Mouse (Mus musculus): ENCODE data around the gene Kcnma1. TPM values are rescaled to one million over a fixed set of nuclear protein-coding genes. Genes with fewer than 3 reads are reported as not detected.
A peak's percentile ranks its signal among the peaks of the same experiment; 100 is the strongest.

The Kcnma1 gene
- polyA plus RNA-seq, 1 experiment from 2014 or later, result 0.19 TPM

- H3K4me2 ChIP-seq, result no peak overlapping the region
- no peaks in the 10 kb centered on the region for H3K36me3 ChIP-seq
- H3K9me3 ChIP-seq, result no peaks in the 10 kb centered on the region
- H3K4me1 ChIP-seq, result no peaks in the 10 kb centered on the region
- H3K4me3 ChIP-seq, result no peak overlapping the region
- peaks cover 13% of the 10 kb centered on the region; the same call in 1 of the 2 replicates for H3K27me3 ChIP-seq (replicated peaks)
- ATAC-seq (ENCODE audit: extremely low read depth, insufficient number of reproducible peaks, low FRiP score, low TSS enrichment), result no peak
- WGBS, result 77% methylated on average over 3 of the region's 3 CpGs
- H3K9ac ChIP-seq, result no peak overlapping the region
- no peak overlapping the region for H3K27ac ChIP-seq (replicated peaks)
Observed at GRCm38 (mm10) chr14:23817585-23817984, 196.7 kb downstream of the Kcnma1 start.

DNA sequence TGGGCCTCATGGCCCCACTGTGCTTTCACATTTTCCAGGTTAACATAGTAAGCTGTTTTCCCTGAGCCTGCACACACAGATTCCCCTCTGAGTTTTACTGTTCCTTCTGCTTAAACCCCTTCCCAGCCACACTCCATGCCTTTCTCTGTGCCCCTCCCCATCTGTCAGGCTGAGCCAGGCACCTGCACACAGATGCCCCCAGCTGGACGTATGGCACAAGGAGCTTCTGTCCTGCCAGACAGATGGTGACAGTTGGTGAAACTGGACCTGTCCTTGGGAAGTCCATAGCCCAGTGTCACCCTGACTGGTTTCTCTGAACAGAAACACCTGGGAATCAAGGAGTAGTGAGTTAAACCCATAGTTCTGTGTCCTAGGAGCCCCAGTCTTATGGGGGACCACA, 204.2 kb downstream of the Kcnma1 start:
- H3K4me1 ChIP-seq, result no peaks in the 10 kb centered on the region
- no peak overlapping the region for H3K9ac ChIP-seq
- no peak overlapping the region for H3K4me2 ChIP-seq
- H3K4me3 ChIP-seq, result no peak overlapping the region
- no peak overlapping the region for H3K27ac ChIP-seq (replicated peaks)
- ATAC-seq (ENCODE audit: extremely low read depth, insufficient number of reproducible peaks, low FRiP score, low TSS enrichment), result no peak
- peaks cover 31% of the 10 kb centered on the region for H3K27me3 ChIP-seq (replicated peaks)
- 66% methylated on average over 1 of the region's 1 CpGs for WGBS
- no peaks in the 10 kb centered on the region for H3K9me3 ChIP-seq
- no peaks in the 10 kb centered on the region for H3K36me3 ChIP-seq

DNA sequence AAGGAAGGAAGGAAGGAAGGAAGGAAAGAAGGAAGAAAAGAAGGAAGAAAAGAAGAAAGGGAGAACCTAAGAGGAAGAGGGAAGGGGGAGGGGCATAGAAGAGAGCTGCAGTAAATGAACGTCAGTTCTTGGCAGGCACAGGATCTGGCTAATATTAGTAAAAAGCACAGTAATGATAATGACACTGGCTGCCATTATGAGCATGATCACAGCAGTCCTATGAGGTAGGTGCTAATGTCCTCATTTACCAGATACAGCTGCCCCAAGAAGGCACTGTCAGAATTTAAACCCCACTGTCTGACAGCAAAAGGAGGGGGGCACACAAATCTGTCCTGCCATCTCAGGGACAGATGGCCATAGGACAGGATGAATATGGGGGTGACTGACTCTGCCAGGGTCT, 205.2 kb downstream of the Kcnma1 start:
- Histone ChIP-seq H3K4me1 (no peaks in the 10 kb centered on the region), H3K4me3 (no peak overlapping the region), H3K4me2 (no peak overlapping the region), H3K9ac (no peak overlapping the region), H3K9me3 (no peaks in the 10 kb centered on the region), H3K36me3 (no peaks in the 10 kb centered on the region), H3K27me3 (replicated peaks) (peaks cover 33% of the 10 kb centered on the region), H3K27ac (replicated peaks) (no peak overlapping the region)
- ATAC-seq (ENCODE audit: extremely low read depth, insufficient number of reproducible peaks, low FRiP score, low TSS enrichment), result no peak
- WGBS, result 41% methylated on average over 1 of the region's 1 CpGs

DNA sequence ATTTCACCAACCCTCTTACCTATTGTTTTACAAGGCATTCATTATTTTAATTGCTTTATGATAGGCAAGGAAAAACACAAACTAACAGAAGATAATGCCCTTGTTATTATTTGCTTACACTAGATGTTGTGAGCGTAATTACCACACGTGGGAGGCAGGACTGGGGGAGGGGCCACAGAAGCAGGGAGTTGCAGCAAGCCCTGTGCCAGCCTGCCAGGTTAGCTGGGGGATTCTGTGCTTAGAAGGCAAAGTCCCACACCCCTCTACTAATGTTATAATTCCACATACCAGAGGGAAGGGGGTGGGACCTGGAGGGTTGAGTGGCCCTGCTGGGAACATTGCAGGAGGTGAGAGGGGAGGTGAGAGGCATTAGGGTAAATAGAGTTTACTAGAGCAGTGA, 207.9 kb downstream of the Kcnma1 start:
- no peak overlapping the region for H3K9ac ChIP-seq
- peaks cover 25% of the 10 kb centered on the region for H3K27me3 ChIP-seq (replicated peaks)
- H3K4me1 ChIP-seq, result no peaks in the 10 kb centered on the region
- ATAC-seq (ENCODE audit: extremely low read depth, insufficient number of reproducible peaks, low FRiP score, low TSS enrichment), result no peak
- H3K9me3 ChIP-seq, result no peaks in the 10 kb centered on the region
- H3K4me3 ChIP-seq, result no peak overlapping the region
- H3K4me2 ChIP-seq, result no peak overlapping the region
- WGBS, result 50% methylated on average over 2 of the region's 2 CpGs
- H3K27ac ChIP-seq (replicated peaks), result no peak overlapping the region
- no peaks in the 10 kb centered on the region for H3K36me3 ChIP-seq

DNA sequence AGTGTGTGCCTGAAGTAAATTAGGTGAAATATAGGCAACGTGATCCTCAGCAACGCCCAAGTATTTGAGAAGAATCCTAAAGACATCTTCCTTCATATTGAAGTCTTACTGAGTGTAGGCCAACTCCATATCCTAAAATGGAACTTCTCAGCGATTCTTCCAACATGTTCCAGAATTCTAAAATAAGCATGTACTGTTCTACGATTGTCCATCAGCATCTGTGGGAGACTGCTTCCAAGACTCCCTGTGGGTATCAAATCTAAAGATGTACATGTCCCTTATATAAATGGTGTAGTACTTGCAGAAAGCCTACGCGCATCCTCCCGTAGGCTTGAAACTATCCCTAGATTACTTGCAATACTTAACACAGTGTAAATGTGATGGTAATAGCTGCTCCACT, 217.4 kb downstream of the Kcnma1 start:
- ATAC-seq (ENCODE audit: extremely low read depth, insufficient number of reproducible peaks, low FRiP score, low TSS enrichment), result no peak
- H3K27ac ChIP-seq (replicated peaks), result no peak overlapping the region
- H3K4me2 ChIP-seq, result no peak overlapping the region
- peaks cover 7% of the 10 kb centered on the region for H3K4me1 ChIP-seq
- H3K36me3 ChIP-seq, result no peaks in the 10 kb centered on the region
- no peak overlapping the region for H3K4me3 ChIP-seq
- H3K9ac ChIP-seq, result no peak overlapping the region
- WGBS, result 91% methylated on average over 7 of the region's 7 CpGs
- no peaks in the 10 kb centered on the region for H3K27me3 ChIP-seq (replicated peaks)
- H3K9me3 ChIP-seq, result no peaks in the 10 kb centered on the region

DNA sequence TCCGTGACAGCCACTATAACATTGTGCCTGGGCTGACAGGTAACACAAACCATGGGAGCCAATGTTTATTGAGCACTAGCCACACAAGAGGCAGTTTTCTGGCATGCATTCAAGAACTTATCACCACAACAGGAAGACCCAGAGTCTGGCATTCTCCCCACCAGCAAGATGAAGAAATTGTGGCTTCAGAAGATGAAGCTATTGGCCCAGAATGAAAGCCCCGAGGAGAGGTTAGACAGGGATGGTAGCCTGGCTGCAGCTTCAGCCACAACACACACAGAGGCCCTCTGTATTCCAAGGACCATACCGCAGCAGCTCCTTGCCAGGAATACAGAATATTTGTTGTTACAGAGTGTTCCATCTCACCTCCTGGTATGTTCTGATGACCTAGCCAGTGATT, 221.6 kb downstream of the Kcnma1 start:
- H3K9me3 ChIP-seq, result no peaks in the 10 kb centered on the region
- no peaks in the 10 kb centered on the region for H3K36me3 ChIP-seq
- WGBS, result 60% methylated on average over 3 of the region's 3 CpGs
- no peak overlapping the region for H3K27ac ChIP-seq (replicated peaks)
- peaks cover 19% of the 10 kb centered on the region; the same call in 1 of the 2 replicates for H3K27me3 ChIP-seq (replicated peaks)
- no peak overlapping the region for H3K4me2 ChIP-seq
- no peak overlapping the region for H3K9ac ChIP-seq
- peaks cover 7% of the 10 kb centered on the region for H3K4me1 ChIP-seq
- no peak overlapping the region for H3K4me3 ChIP-seq
- no peak for ATAC-seq (ENCODE audit: extremely low read depth, insufficient number of reproducible peaks, low FRiP score, low TSS enrichment)

GRCm38 (mm10) chr14:23792076-23792475, 222.2 kb downstream of the Kcnma1 start:
- H3K27ac ChIP-seq (replicated peaks), result no peak overlapping the region
- no peaks in the 10 kb centered on the region for H3K36me3 ChIP-seq
- H3K9ac ChIP-seq, result no peak overlapping the region
- WGBS, result 45% methylated on average over 3 of the region's 3 CpGs
- no peak overlapping the region for H3K4me3 ChIP-seq
- ATAC-seq (ENCODE audit: extremely low read depth, insufficient number of reproducible peaks, low FRiP score, low TSS enrichment), result no peak
- H3K27me3 ChIP-seq (replicated peaks), result peaks cover 19% of the 10 kb centered on the region; the same call in 1 of the 2 replicates
- no peak overlapping the region for H3K4me2 ChIP-seq
- no peaks in the 10 kb centered on the region for H3K9me3 ChIP-seq
- peaks cover 12% of the 10 kb centered on the region for H3K4me1 ChIP-seq

- H3K4me3 ChIP-seq, result no peak overlapping the region
- 46% methylated on average over 13 of the region's 13 CpGs for WGBS
- no peak for ATAC-seq (ENCODE audit: extremely low read depth, insufficient number of reproducible peaks, low FRiP score, low TSS enrichment)
Observed at GRCm38 (mm10) chr14:23791261-23791691, 223.0 kb downstream of the Kcnma1 start.

GRCm38 (mm10) chr14:23786687-23787073, 227.6 kb downstream of the Kcnma1 start:
- H3K4me3 ChIP-seq, result no peak overlapping the region
- peak overlapping the region; percentile 13; the same call in 1 of the 2 replicates for H3K27ac ChIP-seq (replicated peaks)
- H3K9ac ChIP-seq, result no peak overlapping the region
- no peaks in the 10 kb centered on the region for H3K36me3 ChIP-seq
- no peaks in the 10 kb centered on the region for H3K9me3 ChIP-seq
- no peak overlapping the region for H3K4me2 ChIP-seq
- no peak for ATAC-seq (ENCODE audit: extremely low read depth, insufficient number of reproducible peaks, low FRiP score, low TSS enrichment)
- peaks cover 27% of the 10 kb centered on the region; the same call in 1 of the 2 replicates for H3K27me3 ChIP-seq (replicated peaks)
- 14% methylated on average over 1 of the region's 1 CpGs for WGBS
- peaks cover 20% of the 10 kb centered on the region for H3K4me1 ChIP-seq

More at GRCm38 (mm10) chr14:23791261-23791691, 223.0 kb downstream of the Kcnma1 start:
- Histone ChIP-seq H3K36me3 (no peaks in the 10 kb centered on the region), H3K9ac (no peak overlapping the region), H3K27ac (replicated peaks) (no peak overlapping the region), H3K4me2 (no peak overlapping the region), H3K9me3 (no peaks in the 10 kb centered on the region), H3K27me3 (replicated peaks) (peaks cover 19% of the 10 kb centered on the region; the same call in 1 of the 2 replicates), H3K4me1 (peaks cover 20% of the 10 kb centered on the region)

DNA sequence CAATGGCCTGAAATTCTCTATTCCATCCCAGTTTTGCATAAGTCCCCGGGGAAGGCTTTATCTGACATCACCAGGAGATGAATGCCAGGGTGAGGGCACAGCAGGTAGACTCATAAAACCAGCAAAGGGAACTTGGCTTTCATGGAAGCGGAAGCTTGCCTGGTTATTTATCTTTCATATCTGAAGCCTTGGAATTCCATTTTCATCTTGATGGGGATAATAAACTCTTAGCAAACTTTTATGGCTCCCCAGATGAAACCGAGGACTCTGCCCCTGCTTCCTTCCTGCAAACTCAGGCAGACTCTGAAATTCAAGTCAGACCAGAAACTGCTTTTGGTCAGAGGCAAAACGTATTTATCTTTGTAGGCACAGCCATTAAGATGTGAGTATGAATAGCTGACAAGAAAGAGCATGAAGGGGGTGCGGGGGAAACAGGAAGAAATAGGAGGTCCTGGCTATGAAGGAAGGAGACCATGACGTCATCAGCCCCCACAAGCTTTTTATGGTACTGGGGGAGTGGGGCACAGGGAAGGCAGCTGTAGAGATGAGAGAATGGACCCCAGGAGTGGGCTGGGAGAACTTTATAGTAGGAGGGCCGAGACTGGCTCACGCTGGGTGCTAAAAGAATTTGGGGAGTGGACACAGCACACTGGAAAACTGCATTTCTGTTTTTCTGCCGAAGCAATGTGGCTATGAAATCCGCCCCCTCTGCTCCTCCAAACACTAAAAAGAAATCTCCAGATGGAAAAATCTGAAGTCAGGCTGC, 228.2 kb downstream of the Kcnma1 start:
- H3K4me2 ChIP-seq, result no peak overlapping the region
- H3K9ac ChIP-seq, result no peak overlapping the region
- peaks cover 27% of the 10 kb centered on the region; the same call in 1 of the 2 replicates for H3K27me3 ChIP-seq (replicated peaks)
- H3K36me3 ChIP-seq, result no peaks in the 10 kb centered on the region
- H3K4me1 ChIP-seq, result peaks cover 20% of the 10 kb centered on the region
- H3K27ac ChIP-seq (replicated peaks), result peak overlapping the region; percentile 13; the same call in 1 of the 2 replicates
- H3K9me3 ChIP-seq, result no peaks in the 10 kb centered on the region
- WGBS, result 42% methylated on average over 10 of the region's 10 CpGs
- no peak overlapping the region for H3K4me3 ChIP-seq
- no peak for ATAC-seq (ENCODE audit: extremely low read depth, insufficient number of reproducible peaks, low FRiP score, low TSS enrichment)

GRCm38 (mm10) chr14:23782845-23783609, 231.3 kb downstream of the Kcnma1 start:
- Histone ChIP-seq H3K36me3 (no peaks in the 10 kb centered on the region), H3K4me2 (no peak overlapping the region), H3K4me1 (peaks cover 20% of the 10 kb centered on the region), H3K9ac (no peak overlapping the region), H3K27ac (replicated peaks) (no peak overlapping the region), H3K4me3 (no peak overlapping the region), H3K9me3 (no peaks in the 10 kb centered on the region), H3K27me3 (replicated peaks) (peaks cover 20% of the 10 kb centered on the region; the same call in 1 of the 2 replicates)
- 68% methylated on average over 8 of the region's 8 CpGs for WGBS
- ATAC-seq (ENCODE audit: extremely low read depth, insufficient number of reproducible peaks, low FRiP score, low TSS enrichment), result no peak
